Mouse (Mus musculus): ENCODE results near the gene Gpr155. TPM values are rescaled to one million over a fixed set of nuclear protein-coding genes. Genes with fewer than 3 reads are reported as not detected.

Gpr155 gene
- polyA plus RNA-seq, 1 experiment from 2014 or later, result 11.0 TPM

GRCm38 (mm10) chr2:73319218-73319617 is 67.2 kb downstream of the Gpr155 start:
- H3K9ac ChIP-seq (replicated peaks; ENCODE audit: low read length), result no peak overlapping the region
- H3K4me1 ChIP-seq (ENCODE audit: control insufficient read depth, insufficient read depth, low read length), result no peaks in the 10 kb centered on the region
- no peak overlapping the region for H3K4me2 ChIP-seq (ENCODE audit: low read length)
- no peaks in the 10 kb centered on the region for H3K36me3 ChIP-seq (ENCODE audit: control insufficient read depth, insufficient read depth, low read length)
- ATAC-seq (ENCODE audit: low FRiP score, low TSS enrichment) (no peak), DNase-seq (no peak)
- whole genome bisulfite sequencing, result 88% methylated on average over 5 of the region's 5 CpGs
- H3K27me3 ChIP-seq (ENCODE audit: control insufficient read depth, insufficient read depth, low read length), result no peaks in the 10 kb centered on the region
- H3K27ac ChIP-seq (replicated peaks; ENCODE audit: low read depth, low read length), result no peak overlapping the region
- H3K9me3 ChIP-seq (ENCODE audit: control insufficient read depth, low read length), result no peaks in the 10 kb centered on the region
- no peak overlapping the region for H3K4me3 ChIP-seq (replicated peaks; ENCODE audit: low read depth, low read length)

GRCm38 (mm10) chr2:73317426-73317825 is 68.9 kb downstream of the Gpr155 start:
- Histone ChIP-seq H3K27me3 (ENCODE audit: control insufficient read depth, insufficient read depth, low read length) (no peaks in the 10 kb centered on the region), H3K9ac (replicated peaks; ENCODE audit: low read length) (no peak overlapping the region), H3K9me3 (ENCODE audit: control insufficient read depth, low read length) (no peaks in the 10 kb centered on the region), H3K4me3 (replicated peaks; ENCODE audit: low read depth, low read length) (no peak overlapping the region), H3K4me1 (ENCODE audit: control insufficient read depth, insufficient read depth, low read length) (no peaks in the 10 kb centered on the region), H3K4me2 (ENCODE audit: low read length) (no peak overlapping the region), H3K36me3 (ENCODE audit: control insufficient read depth, insufficient read depth, low read length) (no peaks in the 10 kb centered on the region), H3K27ac (replicated peaks; ENCODE audit: low read depth, low read length) (no peak overlapping the region)
- no peak for DNase-seq
- no peak for ATAC-seq (ENCODE audit: low FRiP score, low TSS enrichment)
- 93% methylated on average over 9 of the region's 9 CpGs for WGBS

GRCm38 (mm10) chr2:73314311-73314710 is 72.1 kb downstream of the Gpr155 start:
- WGBS, result 93% methylated on average over 3 of the region's 3 CpGs
- no peak overlapping the region for H3K9ac ChIP-seq (replicated peaks; ENCODE audit: low read length)
- no peak overlapping the region for H3K4me3 ChIP-seq (replicated peaks; ENCODE audit: low read depth, low read length)
- H3K4me1 ChIP-seq (ENCODE audit: control insufficient read depth, insufficient read depth, low read length), result peaks cover 9% of the 10 kb centered on the region; the same call in 1 of the 2 replicates
- ATAC-seq (ENCODE audit: low FRiP score, low TSS enrichment) (no peak), DNase-seq (no peak)
- H3K36me3 ChIP-seq (ENCODE audit: control insufficient read depth, insufficient read depth, low read length), result peaks cover 13% of the 10 kb centered on the region
- H3K4me2 ChIP-seq (ENCODE audit: low read length), result no peak overlapping the region
- H3K27ac ChIP-seq (replicated peaks; ENCODE audit: low read depth, low read length), result no peak overlapping the region
- H3K9me3 ChIP-seq (ENCODE audit: control insufficient read depth, low read length), result no peaks in the 10 kb centered on the region
- no peaks in the 10 kb centered on the region for H3K27me3 ChIP-seq (ENCODE audit: control insufficient read depth, insufficient read depth, low read length)

- H3K4me3 ChIP-seq (replicated peaks; ENCODE audit: low read depth, low read length), result peak overlapping the region; percentile 72
- peak overlapping the region; percentile 54 for H3K4me2 ChIP-seq (ENCODE audit: low read length)
- no peaks in the 10 kb centered on the region for H3K9me3 ChIP-seq (ENCODE audit: control insufficient read depth, low read length)
- WGBS, result 43% methylated on average over 14 of the region's 14 CpGs
- 0 out of 2 replicates have a peak overlapping the region, but pooled peaks have one; percentile 45 for H3K9ac ChIP-seq (replicated peaks; ENCODE audit: low read length)
- H3K27me3 ChIP-seq (ENCODE audit: control insufficient read depth, insufficient read depth, low read length), result no peaks in the 10 kb centered on the region
- ATAC-seq (ENCODE audit: low FRiP score, low TSS enrichment) (peak; percentile 32; the same call in 1 of the 2 replicates), DNase-seq (peak; percentile 46)
- H3K27ac ChIP-seq (replicated peaks; ENCODE audit: low read depth, low read length), result no peak overlapping the region
- H3K4me1 ChIP-seq (ENCODE audit: control insufficient read depth, insufficient read depth, low read length), result peaks cover 9% of the 10 kb centered on the region; the same call in 1 of the 2 replicates
- H3K36me3 ChIP-seq (ENCODE audit: control insufficient read depth, insufficient read depth, low read length), result peaks cover 24% of the 10 kb centered on the region
Observed at GRCm38 (mm10) chr2:73313117-73313501, 73.3 kb downstream of the Gpr155 start.

GRCm38 (mm10) chr2:73312152-73313116 is 73.9 kb downstream of the Gpr155 start, which contains the start of the genes Scrn3 and Cir1:
Scrn3 (plus strand) TSS chr2:73312601.
Cir1 (minus strand) TSS chr2:73312701.
- peak within 1 kb of the TSS; percentile 52 for H3K9ac ChIP-seq (replicated peaks; ENCODE audit: low read length)
- peak; percentile 97 for ATAC-seq (ENCODE audit: low FRiP score, low TSS enrichment)
- peaks cover 9% of the 10 kb centered on the region; the same call in 1 of the 2 replicates for H3K4me1 ChIP-seq (ENCODE audit: control insufficient read depth, insufficient read depth, low read length)
- peak within 1 kb of the TSS; percentile 90 for H3K4me2 ChIP-seq (ENCODE audit: low read length)
- H3K27me3 ChIP-seq (ENCODE audit: control insufficient read depth, insufficient read depth, low read length), result no peaks in the 10 kb centered on the region
- peaks cover 26% of the 10 kb centered on the region for H3K36me3 ChIP-seq (ENCODE audit: control insufficient read depth, insufficient read depth, low read length)
- no peaks in the 10 kb centered on the region for H3K9me3 ChIP-seq (ENCODE audit: control insufficient read depth, low read length)
- H3K4me3 ChIP-seq (replicated peaks; ENCODE audit: low read depth, low read length), result peak within 1 kb of the TSS; percentile 72
- under 1% methylated on average over 64 of the region's 64 CpGs for WGBS
- H3K27ac ChIP-seq (replicated peaks; ENCODE audit: low read depth, low read length), result peak within 1 kb of the TSS; percentile 71
- DNase-seq, result peak; percentile 98

- ATAC-seq (ENCODE audit: low FRiP score, low TSS enrichment), result no peak
- peaks cover 81% of the 10 kb centered on the region for H3K36me3 ChIP-seq (ENCODE audit: control insufficient read depth, insufficient read depth, low read length)
Observed at GRCm38 (mm10) chr2:73306006-73306405, 80.4 kb downstream of the Gpr155 start.

GRCm38 (mm10) chr2:73304506-73304905 is 81.9 kb downstream of the Gpr155 start:
- 96% methylated on average over 5 of the region's 5 CpGs for WGBS

More at GRCm38 (mm10) chr2:73306006-73306405, 80.4 kb downstream of the Gpr155 start:
- no peak overlapping the region for H3K4me3 ChIP-seq (replicated peaks; ENCODE audit: low read depth, low read length)
- H3K9me3 ChIP-seq (ENCODE audit: control insufficient read depth, low read length), result no peaks in the 10 kb centered on the region
- no peak overlapping the region for H3K9ac ChIP-seq (replicated peaks; ENCODE audit: low read length)
- no peaks in the 10 kb centered on the region for H3K4me1 ChIP-seq (ENCODE audit: control insufficient read depth, insufficient read depth, low read length)
- 87% methylated on average over 7 of the region's 7 CpGs for WGBS
- H3K27me3 ChIP-seq (ENCODE audit: control insufficient read depth, insufficient read depth, low read length), result no peaks in the 10 kb centered on the region
- H3K4me2 ChIP-seq (ENCODE audit: low read length), result no peak overlapping the region
- DNase-seq, result no peak
- no peak overlapping the region for H3K27ac ChIP-seq (replicated peaks; ENCODE audit: low read depth, low read length)

GRCm38 (mm10) chr2:73302722-73303121 is 83.7 kb downstream of the Gpr155 start:
- DNase-seq (no peak), ATAC-seq (ENCODE audit: low FRiP score, low TSS enrichment) (no peak)
- H3K4me1 ChIP-seq (ENCODE audit: control insufficient read depth, insufficient read depth, low read length), result no peaks in the 10 kb centered on the region
- H3K9ac ChIP-seq (replicated peaks; ENCODE audit: low read length), result no peak overlapping the region
- H3K9me3 ChIP-seq (ENCODE audit: control insufficient read depth, low read length), result no peaks in the 10 kb centered on the region
- no peak overlapping the region for H3K27ac ChIP-seq (replicated peaks; ENCODE audit: low read depth, low read length)
- WGBS, result 96% methylated on average over 9 of the region's 9 CpGs
- no peaks in the 10 kb centered on the region for H3K27me3 ChIP-seq (ENCODE audit: control insufficient read depth, insufficient read depth, low read length)
- H3K4me3 ChIP-seq (replicated peaks; ENCODE audit: low read depth, low read length), result no peak overlapping the region
- H3K4me2 ChIP-seq (ENCODE audit: low read length), result no peak overlapping the region
- H3K36me3 ChIP-seq (ENCODE audit: control insufficient read depth, insufficient read depth, low read length), result peaks cover 66% of the 10 kb centered on the region

More at GRCm38 (mm10) chr2:73304506-73304905, 81.9 kb downstream of the Gpr155 start:
- Histone ChIP-seq H3K4me2 (ENCODE audit: low read length) (no peak overlapping the region), H3K9ac (replicated peaks; ENCODE audit: low read length) (no peak overlapping the region), H3K4me3 (replicated peaks; ENCODE audit: low read depth, low read length) (no peak overlapping the region), H3K27ac (replicated peaks; ENCODE audit: low read depth, low read length) (no peak overlapping the region), H3K9me3 (ENCODE audit: control insufficient read depth, low read length) (no peaks in the 10 kb centered on the region), H3K4me1 (ENCODE audit: control insufficient read depth, insufficient read depth, low read length) (no peaks in the 10 kb centered on the region), H3K36me3 (ENCODE audit: control insufficient read depth, insufficient read depth, low read length) (peaks cover 76% of the 10 kb centered on the region), H3K27me3 (ENCODE audit: control insufficient read depth, insufficient read depth, low read length) (no peaks in the 10 kb centered on the region)
- DNase-seq (no peak), ATAC-seq (ENCODE audit: low FRiP score, low TSS enrichment) (no peak)
